Mouse (Mus musculus) neutrophil, adult 5-6 weeks (primary cell): ENCODE measurements around the gene Degs2. TPM values are rescaled to one million over a fixed set of nuclear protein-coding genes. Genes with fewer than 3 reads are reported as not detected.

Experiments
- total RNA-seq: library from RNA; stranded (forward); fragments of 200-1000 nt; gene quantifications from 2 replicates; pipeline ENCODE4 v1.2.3, GENCODE M21; 2017

Degs2 gene
- total RNA-seq, 1 experiment from 2014 or later, result not detected

Other genes with a start within 250 kb of the Degs2 start
- 294 and 338 TPM in 2 replicates for gene Evl, start 147.6 kb downstream of the Degs2 start, total RNA-seq
- 67.2 and 70.1 TPM in 2 replicates for gene Yy1, start 90.7 kb upstream of the Degs2 start, total RNA-seq
- 1.0 and 1.2 TPM in 2 replicates for gene Slc25a29, start 133.6 kb upstream of the Degs2 start, total RNA-seq
- 4.8 and 5.5 TPM in 2 replicates for gene Slc25a47, start 133.7 kb upstream of the Degs2 start, total RNA-seq
- gene Wdr25, start 191.3 kb upstream of the Degs2 start, total RNA-seq, result 3.1 and 3.7 TPM in 2 replicates
- 45.4 and 46.7 TPM in 2 replicates for gene Wars, start 191.9 kb upstream of the Degs2 start, total RNA-seq